ENCODE assay signal across 20 mouse cellular contexts in the genomic region with DNA sequence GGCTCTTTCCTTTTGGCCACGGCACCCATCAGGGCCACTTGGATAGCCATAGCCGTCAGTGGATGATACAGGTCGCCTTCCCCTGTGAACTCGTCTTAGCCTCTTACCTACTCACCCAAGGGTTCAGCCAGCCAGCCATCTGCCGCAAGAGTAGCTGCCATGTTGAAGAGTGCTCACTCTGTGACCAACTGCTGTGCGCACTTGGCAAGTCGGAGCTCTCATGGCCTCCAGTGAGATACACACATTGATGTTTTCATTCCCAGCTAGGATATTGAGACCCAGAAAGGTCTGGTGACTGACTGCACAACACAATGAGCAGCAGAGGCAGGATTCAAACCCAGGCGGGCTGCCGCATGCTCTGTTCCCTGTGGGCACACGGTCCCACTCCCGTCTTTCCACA. TPM values are rescaled to one million over a fixed set of nuclear protein-coding genes. Genes with fewer than 3 reads are reported as not detected.
DNase-seq lines count a peak whose midpoint lies in the region; ATAC-seq and TF ChIP-seq lines count a peak whose summit lies in the region.
"Had no signal": no experiment of that assay in that cellular context is flagged by ENCODE, and none has a peak within 500 bp of the region (broad histone marks: within the 10 kb centered on the region; RNA-seq: fewer than 3 reads in every experiment).

No protein-coding gene starts in this region.

- H3K4me3 ChIP-seq in layer of hippocampus, adult 2 months = no peak overlapping the region
- no peak overlapping the region for H3K4me3 ChIP-seq in forebrain, embryonic 12.5 days (replicated peaks)
- H3K4me3 ChIP-seq in gastrocnemius, adult 2 months = no peak overlapping the region
- H3K4me3 ChIP-seq: embryonic facial prominence, embryonic 10.5 days; heart, embryonic 10.5 days; hindbrain, embryonic 12.5 days had no signal

- peaks cover 18% of the 10 kb centered on the region for H3K4me1 ChIP-seq in forebrain, embryonic 12.5 days

- peak overlapping the region; percentile 76 for H3K27ac ChIP-seq in layer of hippocampus, adult 2 months
- H3K27ac ChIP-seq in forebrain, embryonic 12.5 days = no peak overlapping the region
- no peak overlapping the region for H3K27ac ChIP-seq in gastrocnemius, adult 2 months
- H3K27ac ChIP-seq: embryonic facial prominence, embryonic 10.5 days; heart, embryonic 10.5 days; hindbrain, embryonic 12.5 days had no signal

- 87% methylated on average over 11 of the region's 11 CpGs for WGBS in forebrain, embryonic 12.5 days

- H3K36me3 ChIP-seq in forebrain, embryonic 12.5 days (replicated peaks) = peaks cover 7% of the 10 kb centered on the region

- H3K9ac ChIP-seq in forebrain, embryonic 12.5 days = no peak overlapping the region
- H3K9ac ChIP-seq: hindbrain, embryonic 12.5 days had no signal

- H3K27me3 ChIP-seq in forebrain, embryonic 12.5 days = peaks cover 47% of the 10 kb centered on the region

- intact Hi-C loops in gastrocnemius, adult 2 months (cut with DNase I) = no loop called here

- H3K9me3 ChIP-seq in forebrain, embryonic 12.5 days = no peaks in the 10 kb centered on the region
- H3K9me3 ChIP-seq: embryonic facial prominence, embryonic 10.5 days; heart, embryonic 10.5 days; hindbrain, embryonic 12.5 days had no signal

- H3K4me2 ChIP-seq in forebrain, embryonic 12.5 days = no peak overlapping the region
- H3K4me2 ChIP-seq: hindbrain, embryonic 12.5 days had no signal

- no peak for TF ChIP-seq CTCF in layer of hippocampus, adult 2 months (conservative IDR thresholded peaks at IDR 0.05)
- TF ChIP-seq CTCF in gastrocnemius, adult 2 months (IDR thresholded peaks at IDR 0.05) = no peak

- no peak for ATAC-seq in forebrain, embryonic 12.5 days (ENCODE audit: low FRiP score)
- ATAC-seq: forebrain, embryonic 14.5 days; hindbrain, embryonic 16.5 days; inflammation-experienced regulatory T-cells, adult 6 months; intestine, postnatal 0 days had no signal

- no peak for DNase-seq in layer of hippocampus, adult 2 months (ENCODE audit: low spot score in 2 of 2)
- DNase-seq in layer of hippocampus, postnatal 36 days = no peak
- peak; percentile 68 for DNase-seq in cerebellum, adult 9-10 months
- peak; percentile 63 to 72 for DNase-seq in cerebellum, postnatal 25 days
- no peak for DNase-seq in gastrocnemius, adult 2 months
- DNase-seq in frontal cortex, postnatal 36 days (ENCODE audit: low spot score in 2 of 2) = no peak
- DNase-seq: adrenal gland, adult 8-10 months; gastrocnemius, postnatal 10 days; heart, adult 18-20 months; heart, postnatal 10 days; heart, postnatal 4 days; kidney, adult 8-10 months had no signal

RNA-seq across cellular contexts. Expression of gene Slc12a5, which starts 33.6 kb away (rescaled TPM):
- total RNA-seq in layer of hippocampus, adult 2 months (2021) = 100 to 1,000 TPM; 406 to 409 TPM
- total RNA-seq in layer of hippocampus, postnatal 36 days (2021) = 100 to 1,000 TPM; 398 to 404 TPM
- 5.6 and 6.2 TPM in 2 replicates for polyA plus RNA-seq in forebrain, embryonic 12.5 days (2016; fragmentation: Nextera tagmentation; extraction: Ambion mirVana)
- total RNA-seq in gastrocnemius, adult 2 months (2021) = under 1 TPM; 0.36 to 0.53 TPM

RNA-seq across cellular contexts. Expression of gene Ncoa5, which starts 40.5 kb away (rescaled TPM):
- 10 to 100 TPM; 57.8 to 63.8 TPM for total RNA-seq in layer of hippocampus, adult 2 months (2021)
- 10 to 100 TPM; 56.8 to 66.3 TPM for total RNA-seq in layer of hippocampus, postnatal 36 days (2021)
- 138 and 144 TPM in 2 replicates for polyA plus RNA-seq in forebrain, embryonic 12.5 days (2016; fragmentation: Nextera tagmentation; extraction: Ambion mirVana)
- total RNA-seq in gastrocnemius, adult 2 months (2021) = 10 to 100 TPM; 13.2 to 14.6 TPM

RNA-seq across cellular contexts. Expression of gene Mmp9, which starts 53.6 kb away (rescaled TPM):
- total RNA-seq in layer of hippocampus, adult 2 months (2021) = 1 to 10 TPM; 1.4 to 2.2 TPM
- 1 to 10 TPM; 2.0 to 2.9 TPM for total RNA-seq in layer of hippocampus, postnatal 36 days (2021)
- polyA plus RNA-seq in forebrain, embryonic 12.5 days (2016; fragmentation: Nextera tagmentation; extraction: Ambion mirVana) = 3.6 and 4.4 TPM in 2 replicates
- total RNA-seq in gastrocnemius, adult 2 months (2021) = 1 to 10 TPM in 1 of 2 experiments, under 1 TPM in 1; 0.46 to 1.1 TPM

Comparison
In these comparisons a context has a peak if more than half of its experiments do, and no peak if none do; other contexts are left out.
1. DNase-seq: peak in cerebellum, adult 9-10 months (single experiment) and cerebellum, postnatal 25 days (2 of 2); none in layer of hippocampus, adult 2 months (0 of 2), layer of hippocampus, postnatal 36 days (0 of 2), gastrocnemius, adult 2 months (single experiment) and frontal cortex, postnatal 36 days (0 of 2).
2. RNA of gene Slc12a5, which starts 33.6 kb away (total RNA-seq): 406 to 409 TPM in layer of hippocampus, adult 2 months and 398 to 404 TPM in layer of hippocampus, postnatal 36 days; 0.36 to 0.53 TPM in gastrocnemius, adult 2 months; every median in the first group is over 100 times any median in the second.